Mouse (Mus musculus) G1E (cell line): ENCODE measurements around the gene Trak1.

Experiments
- CTCF ChIP-seq: IDR thresholded peaks from 2 replicates; pipeline ENCODE4 v1.5.1; 2012; ENCODE audit warnings: low read depth, low read length, inconsistent platforms, mixed read lengths
- GATA1 ChIP-seq: IDR thresholded peaks from 2 replicates; pipeline ENCODE4 v1.6.1; 2012; ENCODE audit warnings: borderline replicate concordance, low read length, inconsistent platforms, mixed read lengths
- POLR2AphosphoS5 ChIP-seq: IDR thresholded peaks from 2 replicates; pipeline ENCODE4 v1.6.1; 2012; ENCODE audit warnings: low read depth, low read length, inconsistent platforms; ENCODE audit not compliant: insufficient replicate concordance

DNA sequence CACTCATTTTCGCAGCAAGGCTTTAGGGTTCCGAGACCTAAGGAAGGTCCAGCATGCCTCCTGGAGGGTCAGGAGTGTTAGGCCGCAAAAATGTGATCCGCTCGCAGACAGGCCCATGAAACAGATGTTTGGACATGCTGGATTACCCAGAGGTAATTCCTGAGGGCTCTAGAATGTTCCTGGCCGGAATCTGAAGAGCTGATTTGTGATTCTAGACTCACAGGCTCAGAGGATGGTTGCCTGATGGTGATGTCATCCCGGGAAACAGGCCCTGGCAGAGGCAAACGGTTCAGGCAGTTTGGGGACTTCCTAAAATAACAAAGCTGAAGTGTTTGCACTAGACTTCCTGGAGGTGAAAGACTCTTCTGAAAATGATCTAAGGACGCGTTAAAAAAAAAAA, 50.7 kb downstream of the Trak1 start:
- no peak for TF ChIP-seq CTCF
- TF ChIP-seq GATA1: no peak
- TF ChIP-seq POLR2AphosphoS5: no peak
